Mouse (Mus musculus) layer of hippocampus, adult 8-10 months (tissue): Measurements from ENCODE around the gene Sstr2. TPM values are rescaled to one million over a fixed set of nuclear protein-coding genes. Genes with fewer than 3 reads are reported as not detected.
"Not testable (repeated sequence)": the region's sequence is repeated elsewhere in the genome, so short reads cannot be mapped to it uniquely, and the experiment has no call there.

Source experiments
- DNase-seq, 2 experiments: peaks; one replicate each; pipeline ENCODE4 v3.0.0; 2022; ENCODE audit warnings: low spot score in 2 of 2
- total RNA-seq, 4 experiments: library from RNA; stranded (reverse); gene quantifications; 2 replicates each; pipeline ENCODE4 v1.2.4; 2022

Gene Sstr2
- total RNA-seq, 4 experiments from 2014 or later = 17.5 to 20.8 (median 19.0) TPM

GRCm38 (mm10) chr11:113656511-113656932 is 37.4 kb downstream of the Sstr2 start:
- DNase-seq = no peak

GRCm38 (mm10) chr11:113657221-113657620 is 38.1 kb downstream of the Sstr2 start:
- DNase-seq = no peak

- no peak for DNase-seq
These were observed 39.2 kb downstream of the Sstr2 start for GRCm38 (mm10) chr11:113658319-113658718.

- DNase-seq = no peak
These were observed 39.6 kb downstream of the Sstr2 start for GRCm38 (mm10) chr11:113658763-113659162.

- not testable (repeated sequence) for DNase-seq
These were observed 41.1 kb downstream of the Sstr2 start for GRCm38 (mm10) chr11:113660213-113660612.

GRCm38 (mm10) chr11:113660940-113661339 is 41.8 kb downstream of the Sstr2 start:
- DNase-seq = no peak

GRCm38 (mm10) chr11:113661835-113662351 is 42.8 kb downstream of the Sstr2 start:
- no peak for DNase-seq

- DNase-seq = no peak
These were observed 45.1 kb downstream of the Sstr2 start for GRCm38 (mm10) chr11:113664279-113664678.

GRCm38 (mm10) chr11:113666205-113666604 is 47.1 kb downstream of the Sstr2 start:
- DNase-seq = no peak

GRCm38 (mm10) chr11:113666648-113667047 is 47.5 kb downstream of the Sstr2 start:
- no peak for DNase-seq

- DNase-seq = no peak
These were observed 48.0 kb downstream of the Sstr2 start for GRCm38 (mm10) chr11:113667122-113667521.

GRCm38 (mm10) chr11:113667704-113668103 is 48.6 kb downstream of the Sstr2 start:
- DNase-seq = no peak

- no peak for DNase-seq
These were observed 49.7 kb downstream of the Sstr2 start for GRCm38 (mm10) chr11:113668857-113669256.

GRCm38 (mm10) chr11:113669711-113670110 is 50.6 kb downstream of the Sstr2 start:
- DNase-seq = no peak

- DNase-seq = no peak
These were observed 54.5 kb downstream of the Sstr2 start for GRCm38 (mm10) chr11:113673614-113674013.

- no peak for DNase-seq
These were observed 55.5 kb downstream of the Sstr2 start for GRCm38 (mm10) chr11:113674595-113674994.

Other genes with a start within 250 kb of the Sstr2 start
- 10 to 100 TPM; 48.6 to 61.6 (median 57.1) TPM for gene Cog1, start 29.8 kb downstream of the Sstr2 start, total RNA-seq
- gene Slc39a11, start 30.7 kb downstream of the Sstr2 start, total RNA-seq = 10 to 100 TPM; 20.2 to 24.3 (median 23.4) TPM
- 10 to 100 TPM; 26.8 to 28.6 (median 27.6) TPM for gene Fam104a, start 64.8 kb downstream of the Sstr2 start, total RNA-seq
- 10 to 100 TPM; 14.1 to 17.1 (median 15.7) TPM for gene D11Wsu47e, start 65.1 kb downstream of the Sstr2 start, total RNA-seq
- gene Cpsf4l, start 90.7 kb downstream of the Sstr2 start, total RNA-seq = under 1 TPM in 1 of 4 experiments, not detected in 3; 0.68 TPM
- 10 to 100 TPM; 32.4 to 41.1 (median 37.3) TPM for gene Cdc42ep4, start 132.5 kb downstream of the Sstr2 start, total RNA-seq